Mouse (Mus musculus) hindbrain, postnatal 0 days (tissue): Measurements from ENCODE around the gene Myo15b. TPM values are rescaled to one million over a fixed set of nuclear protein-coding genes. Genes with fewer than 3 reads are reported as not detected.
A peak's percentile ranks its signal among the peaks of the same experiment; 100 is the strongest.

Experiments
- ATAC-seq: fragments of 200-750 bp; cut with Nextera tagmentation; 2 replicates; pipeline ENCODE4 v1.8.0; 2017; ENCODE audit warnings: mild to moderate bottlenecking, moderate TSS enrichment, moderate library complexity
- DNase-seq: peaks from one replicate; pipeline ENCODE4 v3.0.0-alpha.2; 2015; ENCODE audit warnings: low spot score
- H3K27ac ChIP-seq: fragments of 300-500 bp; sonication (generic); 2 replicates; pipeline ENCODE4 v1.5.1; 2014; ENCODE audit warnings: mild to moderate bottlenecking
- H3K27me3 ChIP-seq: fragments of 300-500 bp; sonication (generic); 2 replicates; pipeline ENCODE4 v1.6.1; 2014; ENCODE audit warnings: low read length, mixed read lengths; ENCODE audit not compliant: insufficient read depth
- H3K36me3 ChIP-seq: fragments of 300-500 bp; sonication (generic); 2 replicates; pipeline ENCODE4 v1.6.1; 2014; ENCODE audit warnings: low read length, mixed read lengths; ENCODE audit not compliant: insufficient read depth
- H3K4me1 ChIP-seq: fragments of 300-500 bp; sonication (generic); 2 replicates; pipeline ENCODE4 v1.6.1; 2014; ENCODE audit warnings: antibody characterized with exemption, low read length, mixed read lengths; ENCODE audit not compliant: insufficient read depth
- H3K4me2 ChIP-seq: fragments of 300-500 bp; sonication (generic); 2 replicates; pipeline ENCODE4 v1.6.1; 2014; ENCODE audit warnings: low read depth, mild to moderate bottlenecking, low read length, moderate library complexity, mixed read lengths
- H3K4me3 ChIP-seq: fragments of 300-500 bp; sonication (generic); 2 replicates; pipeline ENCODE4 v1.5.1; 2014; ENCODE audit warnings: low read length
- H3K9ac ChIP-seq: fragments of 300-500 bp; sonication (generic); replicated peaks from 2 replicates; pipeline ENCODE4 v1.6.1; 2014; ENCODE audit warnings: mild to moderate bottlenecking, low read length, moderate library complexity, mixed read lengths
- H3K9me3 ChIP-seq: fragments of 300-500 bp; sonication (generic); 2 replicates; pipeline ENCODE4 v1.6.1; 2016; ENCODE audit warnings: low read length, mixed read lengths
- CTCF ChIP-seq: IDR thresholded peaks from 2 replicates; pipeline ENCODE4 v1.5.1; 2016; ENCODE audit warnings: antibody characterized with exemption, control low read depth, low read depth
- WGBS: fragments of 180-500 bp; shearing (Covaris S2); extraction: QIAGEN DNeasy Blood & Tissue Kit; methylation state at CpG from one replicate; pipeline ENCODE4 v1.1.7; 2014; 5-methylcytosine and 5-hydroxymethylcytosine counted together
- polyA plus RNA-seq: library from polyadenylated mRNA; unstranded; fragments of >200 nt; fragmentation: Nextera tagmentation; extraction: Ambion mirVana; gene quantifications from 2 replicates; pipeline ENCODE4 v1.2.1, GENCODE M21; 2015
- total RNA-seq: library from RNA; depleted of rRNA; stranded (reverse); fragments of >200 nt; gene quantifications from 2 replicates; pipeline ENCODE4 v1.2.3, GENCODE M21; 2014

Myo15b gene
- total and polyA plus RNA-seq, 2 experiments from 2014 or later, result 0.20 to 0.63 TPM

- ATAC-seq (no peak), DNase-seq (no peak)
- Histone ChIP-seq H3K36me3 (peaks cover 22% of the 10 kb centered on the region), H3K9me3 (no peaks in the 10 kb centered on the region), H3K9ac (no peak within 1 kb of the TSS), H3K4me3 (no peak within 1 kb of the TSS), H3K27ac (no peak within 1 kb of the TSS), H3K4me1 (no peaks in the 10 kb centered on the region), H3K4me2 (no peak within 1 kb of the TSS), H3K27me3 (no peaks in the 10 kb centered on the region)
- no peak for TF ChIP-seq CTCF
- 81% methylated on average over 11 of the region's 11 CpGs for WGBS
Measured at GRCm38 (mm10) chr11:115911632-115912376, 53.6 kb downstream of the Myo15b start, which contains the start of gene Smim6. Gene Smim6 (plus strand): TSS chr11:115912017.

GRCm38 (mm10) chr11:115916579-115916978 is 58.4 kb downstream of the Myo15b start:
- Histone ChIP-seq H3K27ac (no peak overlapping the region), H3K4me3 (no peak overlapping the region), H3K27me3 (no peaks in the 10 kb centered on the region), H3K9me3 (no peaks in the 10 kb centered on the region), H3K9ac (no peak overlapping the region), H3K4me2 (no peak overlapping the region), H3K4me1 (no peaks in the 10 kb centered on the region), H3K36me3 (peaks cover 20% of the 10 kb centered on the region)
- no peak for ATAC-seq
- 93% methylated on average over 4 of the region's 4 CpGs for WGBS
- TF ChIP-seq CTCF, result no peak
- no peak for DNase-seq

- Histone ChIP-seq H3K9ac (no peak overlapping the region), H3K27me3 (no peaks in the 10 kb centered on the region), H3K4me3 (no peak overlapping the region), H3K4me2 (no peak overlapping the region), H3K27ac (no peak overlapping the region), H3K4me1 (no peaks in the 10 kb centered on the region), H3K36me3 (peaks cover 25% of the 10 kb centered on the region), H3K9me3 (no peaks in the 10 kb centered on the region)
- 90% methylated on average over 5 of the region's 5 CpGs for WGBS
- no peak for DNase-seq
- no peak for ATAC-seq
- no peak for TF ChIP-seq CTCF
Measured at GRCm38 (mm10) chr11:115918637-115919036, 60.4 kb downstream of the Myo15b start.

- Histone ChIP-seq H3K27me3 (no peaks in the 10 kb centered on the region), H3K9ac (no peak overlapping the region), H3K9me3 (no peaks in the 10 kb centered on the region), H3K4me3 (no peak overlapping the region), H3K27ac (no peak overlapping the region), H3K4me2 (no peak overlapping the region), H3K36me3 (peaks cover 25% of the 10 kb centered on the region), H3K4me1 (no peaks in the 10 kb centered on the region)
- DNase-seq, result no peak
- ATAC-seq, result no peak
- TF ChIP-seq CTCF, result no peak
- WGBS, result 90% methylated on average over 5 of the region's 5 CpGs
Measured at GRCm38 (mm10) chr11:115919073-115919472, 60.9 kb downstream of the Myo15b start.

GRCm38 (mm10) chr11:115920110-115920818 is 62.1 kb downstream of the Myo15b start:
- DNase-seq (peak; percentile 77), ATAC-seq (no peak)
- peak; percentile 77 for TF ChIP-seq CTCF
- Histone ChIP-seq H3K9ac (no peak overlapping the region), H3K9me3 (no peaks in the 10 kb centered on the region), H3K27me3 (no peaks in the 10 kb centered on the region), H3K36me3 (peaks cover 20% of the 10 kb centered on the region), H3K4me2 (no peak overlapping the region), H3K4me3 (no peak overlapping the region), H3K4me1 (no peaks in the 10 kb centered on the region), H3K27ac (no peak overlapping the region)
- 38% methylated on average over 6 of the region's 6 CpGs for WGBS

- no peaks in the 10 kb centered on the region for H3K9me3 ChIP-seq
- 100% methylated on average over 1 of the region's 1 CpGs for WGBS
- no peak for DNase-seq
- no peak overlapping the region for H3K4me3 ChIP-seq
- peaks cover 8% of the 10 kb centered on the region; the same call in 1 of the 2 replicates for H3K36me3 ChIP-seq
- no peaks in the 10 kb centered on the region for H3K27me3 ChIP-seq
- H3K9ac ChIP-seq, result no peak overlapping the region
- H3K4me2 ChIP-seq, result no peak overlapping the region
- no peaks in the 10 kb centered on the region for H3K4me1 ChIP-seq
- no peak for ATAC-seq
- TF ChIP-seq CTCF, result no peak
- H3K27ac ChIP-seq, result no peak overlapping the region
Measured at GRCm38 (mm10) chr11:115921986-115922385, 63.8 kb downstream of the Myo15b start.

- H3K4me1 ChIP-seq, result peaks cover 11% of the 10 kb centered on the region
- no peak overlapping the region for H3K4me2 ChIP-seq
- no peak for TF ChIP-seq CTCF
- H3K27me3 ChIP-seq, result no peaks in the 10 kb centered on the region
- 93% methylated on average over 8 of the region's 8 CpGs for WGBS
- H3K9ac ChIP-seq, result no peak overlapping the region
- H3K36me3 ChIP-seq, result peaks cover 3% of the 10 kb centered on the region; the same call in 1 of the 2 replicates
- ATAC-seq, result no peak
- no peaks in the 10 kb centered on the region for H3K9me3 ChIP-seq
- no peak overlapping the region for H3K27ac ChIP-seq
- DNase-seq, result no peak
- H3K4me3 ChIP-seq, result no peak overlapping the region
Measured at GRCm38 (mm10) chr11:115929031-115929430, 70.8 kb downstream of the Myo15b start.
